Mouse (Mus musculus) MEL (cell line): ENCODE measurements around the gene Gpt2. TPM values are rescaled to one million over a fixed set of nuclear protein-coding genes. Genes with fewer than 3 reads are reported as not detected.

ENCODE experiments used
- DNase-seq: peaks from one replicate; pipeline ENCODE4 v3.0.0; 2011; ENCODE audit warnings: low read depth, low spot score
- H3K27ac ChIP-seq: 2 replicates; pipeline ENCODE4 v1.5.1; 2012; ENCODE audit warnings: low read depth, mild to moderate bottlenecking, control low read depth, low read length, moderate library complexity; ENCODE audit not compliant: control insufficient read depth
- H3K27me3 ChIP-seq, 2 experiments: fragments of 150-350 bp in 1 of 2; sonication (generic) in 1 of 2; 2 replicates each; pipeline ENCODE4 v1.6.1; 2012; ENCODE audit warnings: low read length in 2 of 2, mild to moderate bottlenecking in 2 of 2, improper control_type of control experiment in 1 of 2, moderate library complexity in 1 of 2; ENCODE audit not compliant: insufficient read depth in 2 of 2, control insufficient read depth in 1 of 2
- H3K36me3 ChIP-seq, 2 experiments: 2 replicates each; pipeline ENCODE4 v1.6.1; 2012 to 2014; ENCODE audit warnings: low read length in 2 of 2, improper control_type of control experiment in 1 of 2, inconsistent platforms in 1 of 2, mild to moderate bottlenecking in 1 of 2; ENCODE audit not compliant: insufficient read depth in 2 of 2, control insufficient read depth in 1 of 2
- H3K4me1 ChIP-seq, 2 experiments: fragments of 150-350 bp in 1 of 2; sonication (generic) in 1 of 2; 2 replicates each; pipeline ENCODE4 v1.6.1; 2012; ENCODE audit warnings: low read length in 2 of 2, improper control_type of control experiment in 1 of 2, mild to moderate bottlenecking in 1 of 2; ENCODE audit not compliant: insufficient read depth in 2 of 2, control insufficient read depth in 1 of 2
- H3K4me3 ChIP-seq, 2 experiments: fragments of 150-350 bp in 1 of 2; sonication (generic) in 1 of 2; 2 replicates each; pipeline ENCODE4 v1.5.1; 2012; ENCODE audit warnings: low read depth in 2 of 2, low read length in 2 of 2, mild to moderate bottlenecking in 2 of 2, moderate library complexity in 2 of 2, control low read depth in 1 of 2, improper control_type of control experiment in 1 of 2; ENCODE audit not compliant: control insufficient read depth in 1 of 2, insufficient read depth in 1 of 2
- H3K79me2 ChIP-seq: 2 replicates; pipeline ENCODE4 v1.6.1; 2012; ENCODE audit warnings: mild to moderate bottlenecking, low read length, moderate library complexity; ENCODE audit not compliant: control insufficient read depth, poor library complexity, insufficient read depth
- H3K9ac ChIP-seq: 2 replicates; pipeline ENCODE4 v1.6.1; 2012; ENCODE audit warnings: low read depth, mild to moderate bottlenecking, control low read depth, low read length, moderate library complexity; ENCODE audit not compliant: control insufficient read depth, poor library complexity, severe bottlenecking
- H3K9me3 ChIP-seq: fragments of 150-350 bp; sonication (generic); replicated peaks from 2 replicates; pipeline ENCODE4 v1.6.1; 2012; ENCODE audit warnings: mild to moderate bottlenecking, low read length, improper control_type of control experiment, moderate library complexity; ENCODE audit not compliant: insufficient read depth
- CHD2 ChIP-seq: IDR thresholded peaks from 2 replicates; pipeline ENCODE4 v1.6.1; 2011; ENCODE audit warnings: low read length, improper control_type of control experiment
- CTCF ChIP-seq, 3 experiments: IDR thresholded peaks in 2 of 3; conservative IDR thresholded peaks in 1 of 3; 2 replicates each; pipeline ENCODE4 v1.5.1; 2011 to 2012; ENCODE audit warnings: low read length in 3 of 3, low read depth in 2 of 3, mild to moderate bottlenecking in 2 of 3, improper control_type of control experiment in 1 of 3, inconsistent platforms in 1 of 3, mixed read lengths in 1 of 3, moderate library complexity in 1 of 3; ENCODE audit not compliant: control insufficient read depth in 1 of 3, insufficient read depth in 1 of 3, poor library complexity in 1 of 3, severe bottlenecking in 1 of 3
- E2F4 ChIP-seq: IDR thresholded peaks from 2 replicates; pipeline ENCODE4 v1.6.1; 2011; ENCODE audit warnings: low read depth, low read length, improper control_type of control experiment, borderline replicate concordance
- EP300 ChIP-seq, 2 experiments: IDR thresholded peaks; 2 replicates each; pipeline ENCODE4 v1.6.1; 2011; ENCODE audit warnings: improper control_type of control experiment in 2 of 2, low read length in 2 of 2, low read depth in 1 of 2, mild to moderate bottlenecking in 1 of 2
- HCFC1 ChIP-seq: IDR thresholded peaks from 2 replicates; pipeline ENCODE4 v1.6.1; 2012; ENCODE audit warnings: low read depth, mild to moderate bottlenecking, inconsistent platforms, low read length, improper control_type of control experiment, moderate library complexity
- JUND ChIP-seq: IDR thresholded peaks from 2 replicates; pipeline ENCODE4 v1.6.1; 2011; ENCODE audit warnings: low read depth, mild to moderate bottlenecking, improper control_type of control experiment, low read length
- MAX ChIP-seq: IDR thresholded peaks from 2 replicates; pipeline ENCODE4 v1.6.1; 2011; ENCODE audit warnings: low read length, improper control_type of control experiment
- MAZ ChIP-seq: IDR thresholded peaks from 2 replicates; pipeline ENCODE4 v1.6.1; 2012; ENCODE audit warnings: low read depth, mild to moderate bottlenecking, inconsistent platforms, low read length, improper control_type of control experiment
- MXI1 ChIP-seq: IDR thresholded peaks from 2 replicates; pipeline ENCODE4 v1.6.1; 2011; ENCODE audit warnings: mild to moderate bottlenecking, low read depth, low read length, improper control_type of control experiment
- MYC ChIP-seq: IDR thresholded peaks from 2 replicates; pipeline ENCODE4 v1.6.1; 2011; ENCODE audit warnings: low read depth, mild to moderate bottlenecking, low read length, improper control_type of control experiment, moderate library complexity
- POLR2A ChIP-seq, 2 experiments: IDR thresholded peaks; 2 replicates each; pipeline ENCODE4 v1.6.1; 2011 to 2012; ENCODE audit warnings: low read length in 2 of 2, mild to moderate bottlenecking in 2 of 2, control low read depth in 1 of 2, improper control_type of control experiment in 1 of 2, low read depth in 1 of 2, moderate library complexity in 1 of 2; ENCODE audit not compliant: control insufficient read depth in 1 of 2, insufficient read depth in 1 of 2, poor library complexity in 1 of 2
- POLR2AphosphoS2 ChIP-seq: IDR thresholded peaks from 2 replicates; pipeline ENCODE4 v1.6.1; 2011; ENCODE audit warnings: low read length, improper control_type of control experiment
- POLR2AphosphoS5 ChIP-seq: IDR thresholded peaks from 2 replicates; pipeline ENCODE4 v1.6.1; 2012; ENCODE audit warnings: low read depth, borderline replicate concordance, mild to moderate bottlenecking, inconsistent platforms, low read length, moderate library complexity, mixed read lengths
- RCOR1 ChIP-seq: IDR thresholded peaks from 2 replicates; pipeline ENCODE4 v1.6.1; 2012; ENCODE audit warnings: low read depth, mild to moderate bottlenecking, inconsistent platforms, low read length, improper control_type of control experiment
- TAL1 ChIP-seq: IDR thresholded peaks from 2 replicates; pipeline ENCODE4 v1.6.1; 2012; ENCODE audit warnings: mild to moderate bottlenecking, inconsistent platforms, low read length, moderate library complexity, mixed read lengths
- TBP ChIP-seq: IDR thresholded peaks from 2 replicates; pipeline ENCODE4 v1.8.0; 2011; ENCODE audit warnings: low read depth, low read length, improper control_type of control experiment
- TCF12 ChIP-seq: IDR thresholded peaks from 2 replicates; pipeline ENCODE4 v1.6.1; 2014; ENCODE audit warnings: low read depth, mild to moderate bottlenecking, inconsistent platforms, low read length, improper control_type of control experiment, moderate library complexity
- UBTF ChIP-seq: IDR thresholded peaks from 2 replicates; pipeline ENCODE4 v1.6.1; 2012; ENCODE audit warnings: low read depth, mild to moderate bottlenecking, inconsistent platforms, low read length, improper control_type of control experiment, moderate library complexity, borderline replicate concordance; ENCODE audit not compliant: insufficient read depth
- USF2 ChIP-seq, 2 experiments: IDR thresholded peaks; 2 replicates each; pipeline ENCODE4 v1.6.1; 2011 to 2012; ENCODE audit warnings: improper control_type of control experiment in 2 of 2, low read length in 2 of 2, borderline replicate concordance in 1 of 2, inconsistent platforms in 1 of 2, low read depth in 1 of 2, mild to moderate bottlenecking in 1 of 2; ENCODE audit not compliant: insufficient read depth in 1 of 2
- ZMIZ1 ChIP-seq: IDR thresholded peaks from 2 replicates; pipeline ENCODE4 v1.6.1; 2012; ENCODE audit warnings: low read depth, mild to moderate bottlenecking, inconsistent platforms, low read length, improper control_type of control experiment, moderate library complexity
- polyA plus RNA-seq, 2 experiments: library from polyadenylated mRNA; stranded (reverse) in 1 of 2; unstranded in 1 of 2; fragments of >175 nt in 1 of 2; fragments of >200 nt in 1 of 2; gene quantifications; 2 replicates each; pipeline versions ENCODE4 v1.2.1 to v1.2.4; 2012; ENCODE audit warnings: low replicate concordance in 2 of 2, low read depth in 1 of 2; ENCODE audit not compliant: insufficient read length in 2 of 2, insufficient read depth in 1 of 2, missing spikeins in 1 of 2
- total RNA-seq: library from RNA; depleted of rRNA; stranded (reverse); fragments of 300-350 nt; gene quantifications from 2 replicates; pipeline ENCODE4 v1.2.3, GENCODE M21; 2012

Gene Gpt2
- total and polyA plus RNA-seq, 3 experiments: 10.2 to 25.3 TPM; not detected in 1

- no peaks in the 10 kb centered on the region for H3K27me3 ChIP-seq
- no peak overlapping the region for H3K27ac ChIP-seq
- H3K36me3 ChIP-seq: peaks cover 0 to 4% of the 10 kb centered on the region in 2 experiments; a peak in 2 of 4 replicates
- no peak for TF ChIP-seq HCFC1
- TF ChIP-seq POLR2AphosphoS5: no peak
- no peak for TF ChIP-seq TCF12
- no peak for TF ChIP-seq TAL1
- no peak for TF ChIP-seq JUND
- TF ChIP-seq RCOR1: no peak
- TF ChIP-seq MAX: no peak
- no peak for TF ChIP-seq ZMIZ1
- no peak for TF ChIP-seq CTCF (IDR thresholded peaks at IDR 0.05 in 2 of 3, conservative IDR thresholded peaks at IDR 0.05 in 1 of 3; ENCODE audit: control insufficient read depth in 1 of 3, insufficient read depth in 1 of 3, low read depth in 2 of 3, low read length in 3 of 3, poor library complexity in 1 of 3, severe bottlenecking in 1 of 3)
- H3K4me3 ChIP-seq: no peak overlapping the region
- H3K4me1 ChIP-seq: peaks cover 0 to 2% of the 10 kb centered on the region in 2 experiments; a peak in 2 of 4 replicates
- H3K9me3 ChIP-seq: no peaks in the 10 kb centered on the region
- H3K9ac ChIP-seq: no peak overlapping the region
- no peak for DNase-seq
- no peaks in the 10 kb centered on the region for H3K79me2 ChIP-seq
These were observed 19.6 kb upstream of the Gpt2 start for GRCm38 (mm10) chr8:85472800-85473199.

GRCm38 (mm10) chr8:85473246-85473645, 19.1 kb upstream of the Gpt2 start:
- Histone ChIP-seq H3K36me3 (peaks cover 0 to 4% of the 10 kb centered on the region in 2 experiments; a peak in 2 of 4 replicates), H3K4me3 (no peak overlapping the region), H3K9me3 (no peaks in the 10 kb centered on the region), H3K9ac (no peak overlapping the region), H3K27me3 (no peaks in the 10 kb centered on the region), H3K27ac (no peak overlapping the region), H3K79me2 (no peaks in the 10 kb centered on the region), H3K4me1 (peaks cover 0 to 2% of the 10 kb centered on the region in 2 experiments; a peak in 2 of 4 replicates)
- TF ChIP-seq MXI1 (no peak), UBTF (no peak), POLR2AphosphoS2 (no peak), TAL1 (no peak), MYC (no peak), MAZ (no peak), EP300 (IDR thresholded peaks at IDR 0.05; ENCODE audit: low read depth in 1 of 2, low read length in 2 of 2) (no peak), TBP (no peak), E2F4 (no peak), POLR2A (IDR thresholded peaks at IDR 0.05; ENCODE audit: control insufficient read depth in 1 of 2, insufficient read depth in 1 of 2, low read depth in 1 of 2, low read length in 2 of 2, poor library complexity in 1 of 2) (no peak), USF2 (IDR thresholded peaks at IDR 0.05; ENCODE audit: borderline replicate concordance in 1 of 2, insufficient read depth in 1 of 2, low read depth in 1 of 2, low read length in 2 of 2) (no peak), CHD2 (no peak), POLR2AphosphoS5 (no peak)
- DNase-seq: no peak
